Mouse (Mus musculus) MEL (cell line): ENCODE results near the gene Gatad2a. TPM values are rescaled to one million over a fixed set of nuclear protein-coding genes. Genes with fewer than 3 reads are reported as not detected.

Experiments used
- DNase-seq: peaks from one replicate; pipeline ENCODE4 v3.0.0; 2011; ENCODE audit warnings: low read depth, low spot score
- H3K27ac ChIP-seq: 2 replicates; pipeline ENCODE4 v1.5.1; 2012; ENCODE audit warnings: low read depth, mild to moderate bottlenecking, control low read depth, low read length, moderate library complexity; ENCODE audit not compliant: control insufficient read depth
- H3K27me3 ChIP-seq, 2 experiments: fragments of 150-350 bp in 1 of 2; sonication (generic) in 1 of 2; 2 replicates each; pipeline ENCODE4 v1.6.1; 2012; ENCODE audit warnings: low read length in 2 of 2, mild to moderate bottlenecking in 2 of 2, improper control_type of control experiment in 1 of 2, moderate library complexity in 1 of 2; ENCODE audit not compliant: insufficient read depth in 2 of 2, control insufficient read depth in 1 of 2
- H3K36me3 ChIP-seq, 2 experiments: 2 replicates each; pipeline ENCODE4 v1.6.1; 2012 to 2014; ENCODE audit warnings: low read length in 2 of 2, improper control_type of control experiment in 1 of 2, inconsistent platforms in 1 of 2, mild to moderate bottlenecking in 1 of 2; ENCODE audit not compliant: insufficient read depth in 2 of 2, control insufficient read depth in 1 of 2
- H3K4me1 ChIP-seq, 2 experiments: fragments of 150-350 bp in 1 of 2; sonication (generic) in 1 of 2; 2 replicates each; pipeline ENCODE4 v1.6.1; 2012; ENCODE audit warnings: low read length in 2 of 2, improper control_type of control experiment in 1 of 2, mild to moderate bottlenecking in 1 of 2; ENCODE audit not compliant: insufficient read depth in 2 of 2, control insufficient read depth in 1 of 2
- H3K4me3 ChIP-seq, 2 experiments: fragments of 150-350 bp in 1 of 2; sonication (generic) in 1 of 2; 2 replicates each; pipeline ENCODE4 v1.5.1; 2012; ENCODE audit warnings: low read depth in 2 of 2, low read length in 2 of 2, mild to moderate bottlenecking in 2 of 2, moderate library complexity in 2 of 2, control low read depth in 1 of 2, improper control_type of control experiment in 1 of 2; ENCODE audit not compliant: control insufficient read depth in 1 of 2, insufficient read depth in 1 of 2
- H3K79me2 ChIP-seq: 2 replicates; pipeline ENCODE4 v1.6.1; 2012; ENCODE audit warnings: mild to moderate bottlenecking, low read length, moderate library complexity; ENCODE audit not compliant: control insufficient read depth, poor library complexity, insufficient read depth
- H3K9ac ChIP-seq: 2 replicates; pipeline ENCODE4 v1.6.1; 2012; ENCODE audit warnings: low read depth, mild to moderate bottlenecking, control low read depth, low read length, moderate library complexity; ENCODE audit not compliant: control insufficient read depth, poor library complexity, severe bottlenecking
- H3K9me3 ChIP-seq: fragments of 150-350 bp; sonication (generic); replicated peaks from 2 replicates; pipeline ENCODE4 v1.6.1; 2012; ENCODE audit warnings: mild to moderate bottlenecking, low read length, improper control_type of control experiment, moderate library complexity; ENCODE audit not compliant: insufficient read depth
- CHD2 ChIP-seq: IDR thresholded peaks from 2 replicates; pipeline ENCODE4 v1.6.1; 2011; ENCODE audit warnings: low read length, improper control_type of control experiment
- CTCF ChIP-seq, 3 experiments: IDR thresholded peaks in 2 of 3; conservative IDR thresholded peaks in 1 of 3; 2 replicates each; pipeline ENCODE4 v1.5.1; 2011 to 2012; ENCODE audit warnings: low read length in 3 of 3, low read depth in 2 of 3, mild to moderate bottlenecking in 2 of 3, improper control_type of control experiment in 1 of 3, inconsistent platforms in 1 of 3, mixed read lengths in 1 of 3, moderate library complexity in 1 of 3; ENCODE audit not compliant: control insufficient read depth in 1 of 3, insufficient read depth in 1 of 3, poor library complexity in 1 of 3, severe bottlenecking in 1 of 3
- E2F4 ChIP-seq: IDR thresholded peaks from 2 replicates; pipeline ENCODE4 v1.6.1; 2011; ENCODE audit warnings: low read depth, low read length, improper control_type of control experiment, borderline replicate concordance
- ETS1 ChIP-seq: IDR thresholded peaks from 2 replicates; pipeline ENCODE4 v1.6.1; 2012; ENCODE audit warnings: low read depth, mild to moderate bottlenecking, inconsistent platforms, low read length, improper control_type of control experiment, moderate library complexity
- GABPA ChIP-seq: IDR thresholded peaks from 2 replicates; pipeline ENCODE4 v1.6.1; 2012; ENCODE audit warnings: low read depth, mild to moderate bottlenecking, inconsistent platforms, low read length, improper control_type of control experiment, moderate library complexity
- GATA1 ChIP-seq: IDR thresholded peaks from 2 replicates; pipeline ENCODE4 v1.6.1; 2011; ENCODE audit warnings: low read depth, low read length, improper control_type of control experiment
- JUND ChIP-seq: IDR thresholded peaks from 2 replicates; pipeline ENCODE4 v1.6.1; 2011; ENCODE audit warnings: low read depth, mild to moderate bottlenecking, improper control_type of control experiment, low read length
- KAT2A ChIP-seq: conservative IDR thresholded peaks from 2 replicates; pipeline ENCODE4 v1.6.1; 2012; ENCODE audit warnings: low read depth, low read length, improper control_type of control experiment, inconsistent platforms
- MAFK ChIP-seq: IDR thresholded peaks from 2 replicates; pipeline ENCODE4 v1.6.1; 2011; ENCODE audit warnings: low read depth, mild to moderate bottlenecking, low read length, improper control_type of control experiment, borderline replicate concordance
- MAZ ChIP-seq: IDR thresholded peaks from 2 replicates; pipeline ENCODE4 v1.6.1; 2012; ENCODE audit warnings: low read depth, mild to moderate bottlenecking, inconsistent platforms, low read length, improper control_type of control experiment
- MEF2A ChIP-seq: IDR thresholded peaks from 2 replicates; pipeline ENCODE4 v1.6.1; 2014; ENCODE audit warnings: low read depth, mild to moderate bottlenecking, inconsistent platforms, low read length, improper control_type of control experiment; ENCODE audit not compliant: poor library complexity, insufficient replicate concordance, severe bottlenecking; ENCODE audit errors: extremely low read depth
- MYB ChIP-seq: IDR thresholded peaks from 2 replicates; pipeline ENCODE4 v1.6.1; 2011; ENCODE audit warnings: mild to moderate bottlenecking, low read depth, low read length, improper control_type of control experiment
- POLR2A ChIP-seq, 2 experiments: IDR thresholded peaks; 2 replicates each; pipeline ENCODE4 v1.6.1; 2011 to 2012; ENCODE audit warnings: low read length in 2 of 2, mild to moderate bottlenecking in 2 of 2, control low read depth in 1 of 2, improper control_type of control experiment in 1 of 2, low read depth in 1 of 2, moderate library complexity in 1 of 2; ENCODE audit not compliant: control insufficient read depth in 1 of 2, insufficient read depth in 1 of 2, poor library complexity in 1 of 2
- POLR2AphosphoS5 ChIP-seq: IDR thresholded peaks from 2 replicates; pipeline ENCODE4 v1.6.1; 2012; ENCODE audit warnings: low read depth, borderline replicate concordance, mild to moderate bottlenecking, inconsistent platforms, low read length, moderate library complexity, mixed read lengths
- RCOR1 ChIP-seq: IDR thresholded peaks from 2 replicates; pipeline ENCODE4 v1.6.1; 2012; ENCODE audit warnings: low read depth, mild to moderate bottlenecking, inconsistent platforms, low read length, improper control_type of control experiment
- TAL1 ChIP-seq: IDR thresholded peaks from 2 replicates; pipeline ENCODE4 v1.6.1; 2012; ENCODE audit warnings: mild to moderate bottlenecking, inconsistent platforms, low read length, moderate library complexity, mixed read lengths
- TCF12 ChIP-seq: IDR thresholded peaks from 2 replicates; pipeline ENCODE4 v1.6.1; 2014; ENCODE audit warnings: low read depth, mild to moderate bottlenecking, inconsistent platforms, low read length, improper control_type of control experiment, moderate library complexity
- USF1 ChIP-seq: IDR thresholded peaks from 2 replicates; pipeline ENCODE4 v1.6.1; 2014; ENCODE audit warnings: low read depth, mild to moderate bottlenecking, inconsistent platforms, low read length, improper control_type of control experiment, moderate library complexity
- USF2 ChIP-seq, 2 experiments: IDR thresholded peaks; 2 replicates each; pipeline ENCODE4 v1.6.1; 2011 to 2012; ENCODE audit warnings: improper control_type of control experiment in 2 of 2, low read length in 2 of 2, borderline replicate concordance in 1 of 2, inconsistent platforms in 1 of 2, low read depth in 1 of 2, mild to moderate bottlenecking in 1 of 2; ENCODE audit not compliant: insufficient read depth in 1 of 2
- polyA plus RNA-seq, 2 experiments: library from polyadenylated mRNA; stranded (reverse) in 1 of 2; unstranded in 1 of 2; fragments of >175 nt in 1 of 2; fragments of >200 nt in 1 of 2; gene quantifications; 2 replicates each; pipeline versions ENCODE4 v1.2.1 to v1.2.4; 2012; ENCODE audit warnings: low replicate concordance in 2 of 2, low read depth in 1 of 2; ENCODE audit not compliant: insufficient read length in 2 of 2, insufficient read depth in 1 of 2, missing spikeins in 1 of 2
- total RNA-seq: library from RNA; depleted of rRNA; stranded (reverse); fragments of 300-350 nt; gene quantifications from 2 replicates; pipeline ENCODE4 v1.2.3, GENCODE M21; 2012

Gatad2a gene
- total and polyA plus RNA-seq, 3 experiments: 38.0 to 129 (median 111) TPM

DNA sequence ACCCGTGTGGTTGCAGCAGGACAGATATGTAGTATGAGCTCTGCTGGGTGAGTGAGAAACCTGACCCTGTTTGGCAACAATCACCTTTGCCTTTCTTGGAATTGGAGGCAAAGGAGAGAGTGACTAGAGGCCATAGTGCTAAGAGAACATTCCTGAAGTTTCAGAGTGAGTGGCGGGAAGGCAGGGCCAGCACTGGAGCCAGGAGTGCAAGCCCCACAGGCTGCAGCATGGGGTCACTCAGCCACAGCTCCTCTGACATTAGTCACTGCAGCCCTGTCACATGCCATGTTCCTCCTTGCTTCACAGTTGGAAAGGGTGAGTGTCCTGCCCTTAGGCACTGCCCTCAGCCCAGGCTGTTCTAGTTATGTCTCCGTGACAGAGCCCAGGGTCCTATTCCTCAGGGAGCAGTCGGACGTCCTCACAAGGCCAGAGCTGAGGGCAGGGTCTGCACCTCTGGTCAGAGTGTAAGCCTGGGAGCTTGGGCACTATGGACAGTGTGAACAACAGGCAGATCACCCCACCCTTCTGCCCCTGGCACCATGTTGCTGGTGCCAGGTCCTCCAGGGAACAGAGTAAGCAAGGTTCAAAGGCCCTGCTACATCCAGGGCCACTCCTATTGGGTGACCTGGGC, 128.4 kb downstream of the Gatad2a start:
- DNase-seq: no peak
- Histone ChIP-seq H3K79me2 (no peaks in the 10 kb centered on the region), H3K4me3 (no peak overlapping the region), H3K9ac (no peak overlapping the region), H3K27ac (no peak overlapping the region), H3K9me3 (no peaks in the 10 kb centered on the region), H3K4me1 (peaks cover 0 to 10% of the 10 kb centered on the region in 2 experiments; a peak in 2 of 4 replicates), H3K27me3 (no peaks in the 10 kb centered on the region), H3K36me3 (no peaks in the 10 kb centered on the region)
- TF ChIP-seq USF2 (IDR thresholded peaks at IDR 0.05; ENCODE audit: borderline replicate concordance in 1 of 2, insufficient read depth in 1 of 2, low read depth in 1 of 2, low read length in 2 of 2) (no peak), USF1 (no peak), CHD2 (no peak), MAZ (no peak), ETS1 (no peak), E2F4 (no peak), MYB (no peak), TCF12 (no peak), GATA1 (no peak), POLR2AphosphoS5 (no peak), MEF2A (no peak), POLR2A (IDR thresholded peaks at IDR 0.05; ENCODE audit: control insufficient read depth in 1 of 2, insufficient read depth in 1 of 2, low read depth in 1 of 2, low read length in 2 of 2, poor library complexity in 1 of 2) (no peak), TAL1 (no peak), MAFK (no peak), KAT2A (no peak)

DNA sequence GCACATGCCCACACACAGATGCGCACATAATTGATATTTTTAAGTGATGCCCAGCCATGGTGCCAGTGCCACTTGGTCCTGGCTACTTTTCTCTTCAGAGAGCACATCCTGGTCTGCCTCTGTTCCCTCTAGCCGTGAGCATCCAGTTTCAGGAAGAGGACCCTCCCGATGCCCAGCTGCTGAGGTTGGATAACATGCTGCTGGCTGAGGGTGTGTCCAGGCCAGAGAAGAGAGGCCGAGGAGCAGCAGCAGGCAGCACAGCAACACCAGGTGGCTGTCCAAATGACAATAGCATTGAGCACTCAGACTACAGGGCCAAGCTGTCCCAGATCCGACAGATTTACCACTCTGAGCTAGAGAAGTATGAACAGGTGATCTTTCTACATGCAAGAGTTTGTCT, 132.0 kb downstream of the Gatad2a start:
- H3K79me2 ChIP-seq: no peaks in the 10 kb centered on the region
- no peak for TF ChIP-seq RCOR1
- TF ChIP-seq GABPA: no peak
- TF ChIP-seq E2F4: no peak
- TF ChIP-seq JUND: no peak
- TF ChIP-seq CTCF (IDR thresholded peaks at IDR 0.05 in 2 of 3, conservative IDR thresholded peaks at IDR 0.05 in 1 of 3; ENCODE audit: control insufficient read depth in 1 of 3, insufficient read depth in 1 of 3, low read depth in 2 of 3, low read length in 3 of 3, poor library complexity in 1 of 3, severe bottlenecking in 1 of 3): no peak
- peaks cover 0 to 10% of the 10 kb centered on the region in 2 experiments; a peak in 2 of 4 replicates for H3K4me1 ChIP-seq
- no peak overlapping the region for H3K9ac ChIP-seq
- no peaks in the 10 kb centered on the region for H3K9me3 ChIP-seq
- no peak overlapping the region for H3K27ac ChIP-seq
- no peaks in the 10 kb centered on the region for H3K27me3 ChIP-seq
- DNase-seq: no peak
- H3K36me3 ChIP-seq: no peaks in the 10 kb centered on the region
- no peak overlapping the region for H3K4me3 ChIP-seq
